Mouse (Mus musculus) midbrain, embryonic 10.5 days (tissue): ENCODE results near the gene Cap1. TPM values are rescaled to one million over a fixed set of nuclear protein-coding genes. Genes with fewer than 3 reads are reported as not detected.
A peak's percentile ranks its signal among the peaks of the same experiment; 100 is the strongest.

Experiments
- DNase-seq: peaks from one replicate; pipeline ENCODE4 v3.0.0-alpha.2; 2017; ENCODE audit warnings: low spot score
- H3K27ac ChIP-seq: fragments of 300-500 bp; sonication (generic); replicated peaks from 2 replicates; pipeline ENCODE4 v1.5.1; 2016; ENCODE audit warnings: mild to moderate bottlenecking
- H3K27me3 ChIP-seq: fragments of 300-500 bp; sonication (generic); 2 replicates; pipeline ENCODE4 v1.6.1; 2016; ENCODE audit warnings: low read depth, mild to moderate bottlenecking; ENCODE audit not compliant: poor library complexity, severe bottlenecking
- H3K36me3 ChIP-seq: fragments of 300-500 bp; sonication (generic); 2 replicates; pipeline ENCODE4 v1.6.1; 2016; ENCODE audit warnings: mild to moderate bottlenecking, moderate library complexity
- H3K4me1 ChIP-seq: fragments of 300-500 bp; sonication (generic); 2 replicates; pipeline ENCODE4 v1.6.1; 2016
- H3K4me3 ChIP-seq: fragments of 300-500 bp; sonication (generic); 2 replicates; pipeline ENCODE4 v1.5.1; 2016; ENCODE audit warnings: mild to moderate bottlenecking, moderate library complexity
- H3K9me3 ChIP-seq: fragments of 300-500 bp; sonication (generic); replicated peaks from 2 replicates; pipeline ENCODE4 v1.6.1; 2016; ENCODE audit warnings: mild to moderate bottlenecking
- WGBS: fragments of 180-500 bp; shearing (Covaris S2); methylation state at CpG from one replicate; pipeline ENCODE4 v1.1.7; 2016; 5-methylcytosine and 5-hydroxymethylcytosine counted together
- polyA plus RNA-seq: library from polyadenylated mRNA; unstranded; fragments of >200 nt; fragmentation: Nextera tagmentation; extraction: Ambion mirVana; gene quantifications from 2 replicates; pipeline ENCODE4 v1.2.1, GENCODE M21; 2016

Gene Cap1
- polyA plus RNA-seq, 1 experiment from 2014 or later = 69.4 TPM

GRCm38 (mm10) chr4:122884051-122884450, 1.8 kb downstream of the Cap1 start:
- DNase-seq = no peak
- no peak overlapping the region for H3K27ac ChIP-seq
- no peaks in the 10 kb centered on the region for H3K27me3 ChIP-seq
- peak overlapping the region; percentile 77; the same call in 1 of the 2 replicates for H3K4me3 ChIP-seq
- 76% methylated on average over 2 of the region's 2 CpGs for WGBS
- peaks cover 30% of the 10 kb centered on the region for H3K4me1 ChIP-seq
- peaks cover 6% of the 10 kb centered on the region for H3K36me3 ChIP-seq
- H3K9me3 ChIP-seq = no peaks in the 10 kb centered on the region

DNA sequence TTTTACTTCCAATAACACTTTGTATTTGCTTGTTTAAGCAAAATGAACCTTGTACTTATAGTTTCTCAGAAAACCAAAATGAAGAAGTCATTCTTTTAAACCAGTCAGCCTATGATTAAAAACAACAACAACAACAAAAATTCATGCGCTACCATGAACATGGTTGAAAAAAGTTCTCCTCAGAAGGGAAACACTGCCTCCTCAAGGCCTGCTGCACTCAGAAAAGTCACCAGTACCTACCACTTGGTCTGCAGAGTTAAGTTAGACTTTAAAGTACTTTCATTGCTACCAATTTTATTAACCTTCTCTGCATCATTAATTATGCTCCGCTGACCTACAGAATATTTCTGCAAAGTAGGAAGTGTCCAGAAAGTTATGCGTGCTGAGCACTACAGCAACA, 2.6 kb downstream of the Cap1 start:
- Histone ChIP-seq H3K27me3 (no peaks in the 10 kb centered on the region), H3K4me1 (peaks cover 30% of the 10 kb centered on the region), H3K27ac (no peak overlapping the region), H3K36me3 (peaks cover 6% of the 10 kb centered on the region), H3K9me3 (no peaks in the 10 kb centered on the region), H3K4me3 (no peak overlapping the region; the same call in 1 of the 2 replicates)
- WGBS = 94% methylated on average over 3 of the region's 3 CpGs
- no peak for DNase-seq

DNA sequence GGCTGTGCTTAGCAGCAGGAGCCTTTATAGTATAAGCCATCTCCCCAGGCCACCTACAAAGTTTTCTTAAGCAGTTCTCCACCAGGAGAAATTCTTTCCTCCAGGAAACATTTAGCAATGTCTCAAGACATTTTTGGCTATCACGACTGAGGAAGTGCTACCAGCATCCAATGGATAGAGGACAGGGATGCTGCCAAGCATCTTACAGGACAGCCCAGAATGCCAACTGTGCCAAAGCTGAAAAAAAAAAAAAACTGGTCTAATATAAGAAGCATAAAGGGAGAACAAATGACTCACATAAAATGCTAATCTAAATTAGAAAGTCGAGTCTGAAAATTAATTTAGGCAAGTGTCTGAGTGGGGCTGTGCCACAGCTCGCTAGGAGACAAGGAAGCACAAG, 3.3 kb downstream of the Cap1 start:
- no peak overlapping the region for H3K27ac ChIP-seq
- no peak for DNase-seq
- 84% methylated on average over 3 of the region's 3 CpGs for WGBS

DNA sequence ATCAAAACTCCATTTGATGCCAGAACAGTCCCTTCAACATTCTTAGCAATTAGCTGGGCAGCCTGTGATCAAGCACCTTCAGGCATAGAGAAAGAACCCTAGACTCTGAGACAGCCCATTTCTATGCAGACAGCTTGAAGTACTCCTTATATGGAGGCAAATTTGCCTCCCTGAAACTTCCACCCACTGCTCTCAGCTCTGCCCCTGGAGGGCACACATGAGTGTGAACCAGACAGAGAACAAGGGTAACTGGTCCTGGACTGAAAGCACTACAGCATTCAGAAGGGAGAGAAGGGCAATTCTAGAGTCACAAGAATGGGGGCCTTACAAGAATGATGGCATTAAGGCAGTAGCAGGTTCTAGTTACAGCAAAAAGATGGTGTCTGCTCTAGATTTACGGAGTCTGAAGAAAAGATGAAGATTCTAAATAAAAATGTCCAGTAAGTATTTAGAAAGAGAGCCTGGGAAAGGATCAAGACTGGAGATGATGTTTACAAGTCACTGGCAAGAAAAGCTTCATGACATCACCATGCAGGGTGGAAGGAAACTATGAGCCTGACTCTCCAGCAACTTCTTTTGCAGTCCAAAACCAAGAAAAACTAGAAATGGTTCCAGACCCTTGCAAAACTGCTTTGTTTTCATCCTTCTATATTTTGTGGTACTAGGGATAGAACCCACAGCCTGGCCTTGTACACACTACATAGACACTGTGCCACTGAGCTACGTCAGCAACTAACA, 7.4 kb downstream of the Cap1 start:
- no peaks in the 10 kb centered on the region for H3K27me3 ChIP-seq
- no peak overlapping the region for H3K4me3 ChIP-seq
- H3K9me3 ChIP-seq = no peaks in the 10 kb centered on the region
- peaks cover 6% of the 10 kb centered on the region for H3K36me3 ChIP-seq
- H3K27ac ChIP-seq = no peak overlapping the region
- no peak for DNase-seq
- H3K4me1 ChIP-seq = peaks cover 5% of the 10 kb centered on the region; the same call in 1 of the 2 replicates
- WGBS = 95% methylated on average over 2 of the region's 2 CpGs

More for the DNA sequence above, 3.3 kb downstream of the Cap1 start:
- H3K36me3 ChIP-seq = peaks cover 6% of the 10 kb centered on the region
- peaks cover 30% of the 10 kb centered on the region for H3K4me1 ChIP-seq
- no peaks in the 10 kb centered on the region for H3K9me3 ChIP-seq
- H3K4me3 ChIP-seq = no peak overlapping the region
- no peaks in the 10 kb centered on the region for H3K27me3 ChIP-seq

DNA sequence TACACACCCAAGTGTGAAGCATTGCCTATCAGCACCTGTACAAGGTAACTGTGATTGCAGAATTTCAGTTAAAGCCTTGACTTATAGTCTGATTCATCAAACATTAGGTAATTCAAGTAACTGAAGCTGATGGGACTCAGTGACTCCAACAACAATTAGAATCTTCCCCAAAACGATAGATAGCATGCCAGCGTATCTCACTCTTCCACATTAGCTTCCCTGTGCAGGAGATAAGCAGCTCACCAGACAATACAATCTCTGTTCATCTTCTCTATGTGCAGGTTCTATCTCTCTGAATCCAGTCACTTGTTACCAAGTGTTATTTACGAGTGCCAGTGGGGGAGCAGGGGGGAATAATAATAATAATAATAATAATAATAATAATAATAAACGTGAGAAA, 12.3 kb downstream of the Cap1 start:
- DNase-seq = no peak
- WGBS = 93% methylated on average over 4 of the region's 4 CpGs
- Histone ChIP-seq H3K4me3 (no peak overlapping the region), H3K27ac (no peak overlapping the region), H3K4me1 (no peaks in the 10 kb centered on the region), H3K9me3 (no peaks in the 10 kb centered on the region), H3K27me3 (no peaks in the 10 kb centered on the region), H3K36me3 (peaks cover 41% of the 10 kb centered on the region)

DNA sequence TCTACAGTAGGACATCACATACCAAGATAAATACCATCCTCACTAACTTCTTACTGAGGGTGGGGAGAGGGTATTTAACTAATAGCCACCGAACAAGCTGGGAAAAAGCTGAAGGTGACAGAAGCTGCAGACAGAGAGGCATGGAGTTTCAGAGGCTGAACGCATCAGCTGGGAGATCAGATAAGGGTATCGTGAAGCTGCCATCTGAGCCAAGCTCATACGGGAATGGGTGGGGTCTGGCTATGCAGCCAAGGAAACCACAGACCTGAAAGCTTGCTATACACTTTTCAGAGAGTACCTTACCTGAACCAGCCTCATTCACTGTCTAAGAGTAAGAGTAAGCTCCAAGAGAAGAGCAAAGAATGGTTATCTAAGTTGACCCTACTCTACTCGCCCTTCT, 12.9 kb downstream of the Cap1 start:
- peaks cover 47% of the 10 kb centered on the region for H3K36me3 ChIP-seq
- no peak overlapping the region for H3K27ac ChIP-seq
- H3K9me3 ChIP-seq = no peaks in the 10 kb centered on the region
- 89% methylated on average over 5 of the region's 5 CpGs for WGBS
- no peaks in the 10 kb centered on the region for H3K27me3 ChIP-seq
- H3K4me3 ChIP-seq = no peak overlapping the region
- no peaks in the 10 kb centered on the region for H3K4me1 ChIP-seq
- DNase-seq = no peak

DNA sequence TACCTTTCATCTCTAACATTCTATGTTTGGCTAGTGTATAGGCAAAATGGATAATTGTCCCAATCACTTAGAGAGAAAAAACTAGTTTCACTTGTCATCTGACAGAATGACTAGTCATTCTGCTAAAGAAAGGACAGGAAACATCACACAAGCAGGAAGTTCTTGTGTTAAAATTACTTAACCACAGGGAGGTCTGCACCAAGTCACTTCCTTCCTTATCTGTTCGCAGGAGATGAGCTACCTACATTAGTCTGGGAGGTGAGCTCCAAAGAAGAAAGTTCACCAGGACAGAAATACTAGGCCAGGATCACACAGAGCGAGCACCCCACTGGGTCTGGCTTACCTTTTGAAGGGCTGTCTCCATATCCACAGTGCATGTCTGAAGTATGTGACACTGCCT, 13.9 kb downstream of the Cap1 start:
- peaks cover 54% of the 10 kb centered on the region for H3K36me3 ChIP-seq
- WGBS = 93% methylated on average over 2 of the region's 2 CpGs

DNA sequence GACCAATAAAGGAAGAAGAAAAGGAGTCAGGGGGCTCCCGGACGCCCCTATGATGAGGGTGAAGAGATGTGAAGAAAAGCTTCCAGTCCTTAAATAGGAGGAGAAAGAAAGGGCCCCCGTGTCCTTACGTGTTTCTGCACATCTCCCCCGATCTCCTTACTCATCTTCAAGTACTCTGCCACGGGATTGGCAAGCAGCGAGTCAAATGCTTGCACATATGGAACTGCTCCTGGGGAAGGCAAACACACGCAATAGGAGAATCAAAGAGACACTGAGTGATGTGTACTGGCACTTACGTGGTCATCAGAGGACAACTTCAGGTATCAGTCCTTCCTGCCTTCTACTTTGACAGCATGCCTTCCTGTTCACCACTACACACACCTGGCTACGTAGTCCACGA, 14.6 kb downstream of the Cap1 start:
- Histone ChIP-seq H3K4me3 (no peak overlapping the region), H3K27me3 (no peaks in the 10 kb centered on the region), H3K36me3 (peaks cover 59% of the 10 kb centered on the region), H3K4me1 (no peaks in the 10 kb centered on the region), H3K9me3 (no peaks in the 10 kb centered on the region), H3K27ac (no peak overlapping the region)
- WGBS = 90% methylated on average over 11 of the region's 11 CpGs
- DNase-seq = no peak

More for the DNA sequence above, 13.9 kb downstream of the Cap1 start:
- no peak overlapping the region for H3K27ac ChIP-seq
- H3K9me3 ChIP-seq = no peaks in the 10 kb centered on the region
- no peaks in the 10 kb centered on the region for H3K27me3 ChIP-seq
- no peak for DNase-seq
- no peak overlapping the region for H3K4me3 ChIP-seq
- no peaks in the 10 kb centered on the region for H3K4me1 ChIP-seq

DNA sequence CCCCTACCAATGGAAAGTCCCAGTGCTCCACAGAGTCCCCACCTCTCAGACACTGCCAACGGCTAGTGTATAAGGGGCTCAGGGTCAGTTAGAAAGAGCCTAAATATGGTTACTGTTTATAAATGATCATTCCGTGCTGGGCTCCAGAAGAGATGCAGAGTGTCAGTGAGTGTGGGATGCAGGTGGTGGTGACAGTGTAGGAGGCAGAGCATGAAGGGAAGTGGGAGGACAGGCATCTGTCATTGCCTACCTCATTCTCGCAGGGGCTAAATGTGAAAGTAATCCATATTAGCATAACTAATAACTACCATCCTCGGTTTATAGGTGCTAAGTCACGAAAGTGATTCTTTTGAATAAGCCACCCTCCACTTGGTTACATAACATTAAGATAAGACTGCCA, 15.1 kb downstream of the Cap1 start:
- no peak overlapping the region for H3K27ac ChIP-seq
- H3K9me3 ChIP-seq = no peaks in the 10 kb centered on the region
- 91% methylated on average over 5 of the region's 5 CpGs for WGBS
- H3K27me3 ChIP-seq = no peaks in the 10 kb centered on the region
- no peak overlapping the region for H3K4me3 ChIP-seq
- no peaks in the 10 kb centered on the region for H3K4me1 ChIP-seq
- peaks cover 64% of the 10 kb centered on the region for H3K36me3 ChIP-seq
- no peak for DNase-seq

GRCm38 (mm10) chr4:122870027-122870426, 15.8 kb downstream of the Cap1 start:
- peaks cover 71% of the 10 kb centered on the region for H3K36me3 ChIP-seq
- DNase-seq = no peak
- no peaks in the 10 kb centered on the region for H3K27me3 ChIP-seq
- H3K9me3 ChIP-seq = no peaks in the 10 kb centered on the region
- no peak overlapping the region for H3K27ac ChIP-seq
- H3K4me1 ChIP-seq = no peaks in the 10 kb centered on the region
- no peak overlapping the region for H3K4me3 ChIP-seq

DNA sequence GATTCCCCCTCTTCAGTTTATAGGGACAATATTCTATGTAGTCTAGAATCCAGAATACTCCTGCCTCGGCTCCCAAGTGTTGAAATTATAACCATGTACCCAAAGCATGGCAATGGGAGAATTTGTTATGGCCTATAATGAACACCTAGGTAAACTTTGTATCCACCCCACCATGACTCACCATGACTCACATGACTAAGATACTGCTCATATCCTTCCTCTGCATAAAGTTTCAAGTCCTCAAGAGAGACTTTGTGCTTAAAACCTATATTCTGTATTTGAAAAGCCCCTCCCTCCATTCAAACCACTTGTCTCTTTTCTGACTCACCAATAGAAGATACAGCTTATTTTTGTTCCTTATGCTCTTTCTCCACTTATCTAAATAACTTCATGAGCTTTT, 17.8 kb downstream of the Cap1 start:
- WGBS = 90% methylated on average over 1 of the region's 1 CpGs
- no peak for DNase-seq
- peaks cover 87% of the 10 kb centered on the region for H3K36me3 ChIP-seq
- H3K27ac ChIP-seq = no peak overlapping the region
- H3K4me1 ChIP-seq = no peaks in the 10 kb centered on the region
- H3K9me3 ChIP-seq = no peaks in the 10 kb centered on the region
- H3K27me3 ChIP-seq = no peaks in the 10 kb centered on the region
- no peak overlapping the region for H3K4me3 ChIP-seq

DNA sequence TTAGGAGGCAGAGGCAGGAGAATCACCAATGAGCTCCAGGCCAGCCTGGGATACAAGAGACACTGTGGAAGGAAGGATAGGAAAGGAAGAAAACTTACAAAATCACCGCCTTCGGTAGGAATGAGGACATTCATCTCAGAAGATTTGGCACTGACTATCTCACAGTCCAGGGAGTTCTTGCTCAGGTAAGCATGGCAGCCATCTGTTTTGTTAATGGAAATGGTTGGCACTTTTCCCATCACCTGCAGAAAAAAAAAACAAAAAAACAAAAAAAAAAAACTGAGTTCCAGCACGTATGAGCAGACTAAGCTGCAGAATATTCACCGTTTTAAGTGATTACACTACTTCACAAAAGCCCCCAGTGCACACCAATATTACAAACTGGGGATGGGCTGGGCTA, 24.0 kb downstream of the Cap1 start:
- Histone ChIP-seq H3K27me3 (no peaks in the 10 kb centered on the region), H3K9me3 (no peaks in the 10 kb centered on the region), H3K4me1 (no peaks in the 10 kb centered on the region), H3K36me3 (peaks cover 90% of the 10 kb centered on the region), H3K4me3 (no peak overlapping the region), H3K27ac (no peak overlapping the region)
- no peak for DNase-seq
- WGBS = 93% methylated on average over 4 of the region's 4 CpGs

DNA sequence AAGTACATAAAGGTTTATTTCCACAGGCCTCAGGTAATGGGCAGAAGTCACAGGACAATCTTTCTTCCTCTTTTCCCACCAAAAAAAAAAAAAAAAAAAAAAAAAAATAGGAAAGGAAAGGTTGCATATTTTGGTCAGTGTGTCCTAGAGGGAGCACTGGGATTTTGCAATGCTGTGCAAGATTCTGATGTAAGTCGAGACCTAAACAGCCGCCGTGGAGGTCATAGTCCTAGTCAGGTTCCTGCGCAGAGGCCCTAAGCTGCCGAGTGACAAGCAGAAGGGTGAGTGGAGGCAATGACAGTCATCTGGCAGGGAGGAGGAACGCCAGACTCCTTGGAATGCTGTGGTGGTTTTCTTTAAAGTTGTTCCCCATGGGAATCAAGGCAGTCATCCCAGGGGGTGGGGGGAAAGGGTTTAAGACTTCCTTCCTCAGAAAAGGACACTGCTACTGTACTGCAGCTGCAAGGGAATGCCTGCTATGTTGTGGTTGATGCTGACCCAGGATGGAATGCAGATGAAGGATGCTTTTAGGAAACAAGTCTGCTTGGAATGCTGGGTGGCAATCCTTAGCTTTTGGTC, 26.7 kb downstream of the Cap1 start:
- no peak for DNase-seq
- Histone ChIP-seq H3K4me1 (no peaks in the 10 kb centered on the region), H3K36me3 (peaks cover 91% of the 10 kb centered on the region), H3K4me3 (no peak overlapping the region), H3K27ac (no peak overlapping the region), H3K9me3 (no peaks in the 10 kb centered on the region), H3K27me3 (no peaks in the 10 kb centered on the region)
- WGBS = 86% methylated on average over 6 of the region's 6 CpGs
